8 mouse cellular contexts compared by ENCODE assay signal in the genomic region with DNA sequence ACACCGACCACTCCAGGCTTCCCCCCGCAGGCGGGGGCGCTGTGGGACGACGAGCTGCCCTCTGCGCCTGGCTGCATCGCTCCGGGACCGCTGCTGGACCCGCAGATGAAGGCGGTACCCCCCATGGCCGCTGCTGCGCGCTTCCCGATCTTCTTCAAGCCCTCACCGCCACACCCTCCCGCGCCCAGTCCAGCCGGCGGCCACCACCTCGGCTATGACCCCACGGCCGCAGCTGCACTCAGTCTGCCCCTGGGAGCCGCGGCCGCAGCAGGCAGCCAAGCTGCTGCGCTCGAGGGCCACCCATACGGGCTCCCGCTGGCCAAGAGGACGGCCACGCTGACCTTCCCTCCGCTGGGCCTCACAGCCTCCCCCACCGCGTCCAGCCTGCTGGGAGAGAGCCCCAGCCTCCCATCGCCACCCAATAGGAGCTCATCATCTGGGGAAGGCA. TPM values are rescaled to one million over a fixed set of nuclear protein-coding genes. Genes with fewer than 3 reads are reported as not detected.
DNase-seq lines count a peak whose midpoint lies in the region; ATAC-seq lines count a peak whose summit lies in the region.

No protein-coding gene starts in this region.

- no peaks in the 10 kb centered on the region for H3K36me3 ChIP-seq in heart, embryonic 13.5 days
- no peaks in the 10 kb centered on the region for H3K36me3 ChIP-seq in liver, embryonic 12.5 days
- no peaks in the 10 kb centered on the region for H3K36me3 ChIP-seq in stomach, embryonic 14.5 days (ENCODE audit: control insufficient read depth, insufficient read depth, low read length)

- ATAC-seq in heart, embryonic 13.5 days (ENCODE audit: extremely low read depth, insufficient number of reproducible peaks, low FRiP score, low TSS enrichment): no peak
- peak; percentile 25; the same call in 1 of the 2 replicates for ATAC-seq in liver, embryonic 12.5 days
- ATAC-seq in stomach, embryonic 14.5 days (ENCODE audit: insufficient number of reproducible peaks, insufficient read depth, low FRiP score, low read depth): peak; percentile 30; the same call in 1 of the 2 replicates
- no peak for ATAC-seq in megakaryocyte-erythroid progenitor cell, adult 5-6 weeks (replicated peaks; ENCODE audit: low FRiP score, low TSS enrichment, poor library complexity, severe bottlenecking)

- H3K27ac ChIP-seq in heart, embryonic 13.5 days (replicated peaks): no peak overlapping the region
- no peak overlapping the region for H3K27ac ChIP-seq in liver, embryonic 12.5 days
- H3K27ac ChIP-seq in stomach, embryonic 14.5 days (ENCODE audit: low read length): no peak overlapping the region

- no peaks in the 10 kb centered on the region for H3K9me3 ChIP-seq in heart, embryonic 13.5 days
- no peaks in the 10 kb centered on the region for H3K9me3 ChIP-seq in liver, embryonic 12.5 days (replicated peaks)
- no peaks in the 10 kb centered on the region for H3K9me3 ChIP-seq in stomach, embryonic 14.5 days (ENCODE audit: control insufficient read depth, low read depth, low read length)

- H3K9ac ChIP-seq in heart, embryonic 13.5 days: peak overlapping the region; percentile 75
- no peak overlapping the region for H3K9ac ChIP-seq in liver, embryonic 12.5 days
- H3K9ac ChIP-seq in stomach, embryonic 14.5 days (replicated peaks; ENCODE audit: low read depth, low read length): no peak overlapping the region

- DNase-seq in heart, adult 11 months: peak; percentile 85
- no peak for DNase-seq in heart, adult 18-20 months
- peak; percentile 49 for DNase-seq in adrenal gland, postnatal 14 days
- no peak for DNase-seq in layer of hippocampus, adult 9-11 months

- H3K4me1 ChIP-seq in heart, embryonic 13.5 days: peaks cover 28% of the 10 kb centered on the region
- peaks cover 23% of the 10 kb centered on the region for H3K4me1 ChIP-seq in liver, embryonic 12.5 days
- peaks cover 13% of the 10 kb centered on the region for H3K4me1 ChIP-seq in stomach, embryonic 14.5 days (ENCODE audit: control insufficient read depth, insufficient read depth, low read length)

- H3K4me2 ChIP-seq in heart, embryonic 13.5 days: peak overlapping the region; percentile 85
- H3K4me2 ChIP-seq in liver, embryonic 12.5 days: peak overlapping the region; percentile 56
- peak overlapping the region; percentile 59 for H3K4me2 ChIP-seq in stomach, embryonic 14.5 days (replicated peaks; ENCODE audit: low read depth, low read length)

- peaks cover 92% of the 10 kb centered on the region for H3K27me3 ChIP-seq in heart, embryonic 13.5 days (replicated peaks)
- H3K27me3 ChIP-seq in liver, embryonic 12.5 days (replicated peaks): peaks cover 93% of the 10 kb centered on the region
- H3K27me3 ChIP-seq in stomach, embryonic 14.5 days (ENCODE audit: control insufficient read depth, insufficient read depth, low read length): peaks cover 64% of the 10 kb centered on the region

- H3K4me3 ChIP-seq in heart, embryonic 13.5 days: peak overlapping the region; percentile 57
- peak overlapping the region; percentile 37 for H3K4me3 ChIP-seq in liver, embryonic 12.5 days
- H3K4me3 ChIP-seq in stomach, embryonic 14.5 days (ENCODE audit: low read depth, low read length): peak overlapping the region; percentile 33

- WGBS in heart, embryonic 13.5 days: under 1% methylated on average over 37 of the region's 37 CpGs
- 2% methylated on average over 35 of the region's 37 CpGs for WGBS in liver, embryonic 12.5 days (ENCODE audit: insufficient replicate concordance)
- WGBS in stomach, embryonic 14.5 days: under 1% methylated on average over 37 of the region's 37 CpGs

RNA-seq across cellular contexts. Expression of a gene that starts 6.7 kb away (rescaled TPM):
- total RNA-seq in heart, adult 18-20 months (2021): 1 to 10 TPM; 5.8 to 6.7 TPM
- total RNA-seq in adrenal gland, postnatal 14 days (2021): 49.0 and 108 TPM in 2 replicates
- polyA plus RNA-seq in heart, embryonic 13.5 days (2015; fragmentation: Nextera tagmentation; extraction: Ambion mirVana): 0.18 and 0.28 TPM in 2 replicates
- polyA plus RNA-seq in liver, embryonic 12.5 days (2016; fragmentation: Nextera tagmentation; extraction: Ambion mirVana): 0.02 TPM in 1 of 2 replicates, not detected in the other
- 0.10 and 0.20 TPM in 2 replicates for polyA plus RNA-seq in stomach, embryonic 14.5 days (2014; fragmentation: Nextera tagmentation; extraction: Ambion mirVana)
- 0.59 and 0.64 TPM in 2 replicates for total RNA-seq in megakaryocyte-erythroid progenitor cell, adult 5-6 weeks (2014; fragmentation: Nextera tagmentation)
- 0.27 and 2.2 TPM in 2 replicates for total RNA-seq in megakaryocyte-erythroid progenitor cell, adult 5-6 weeks (2017)

Comparison
In these comparisons a context has a peak if more than half of its experiments do, and no peak if none do; other contexts are left out.
1. DNase-seq: peak in heart, adult 11 months (single experiment) and adrenal gland, postnatal 14 days (single experiment); none in heart, adult 18-20 months (0 of 2) and layer of hippocampus, adult 9-11 months (single experiment).
2. ATAC-seq: peak in liver, embryonic 12.5 days (single experiment) and stomach, embryonic 14.5 days (single experiment); none in heart, embryonic 13.5 days (single experiment) and megakaryocyte-erythroid progenitor cell, adult 5-6 weeks (single experiment).
3. Peak in every context shown above with its lines, with median percentiles within 50 percentile points of each other: H3K4me2 ChIP-seq and H3K4me3 ChIP-seq.